Mouse (Mus musculus) heart, embryonic 15.5 days (tissue): ENCODE measurements at regions not wholly inside any gene's neighbourhood (a gene's known extent, or its start where the extent isn't known, plus 50 kb on each side); places are given as distances from the start of the nearest gene placed in this dataset.

Experiments
- ATAC-seq: fragments of 200-750 bp; cut with Nextera tagmentation; replicated peaks from 2 replicates; pipeline ENCODE4 v1.8.0; 2017; ENCODE audit warnings: low read depth, moderate TSS enrichment; ENCODE audit not compliant: insufficient number of reproducible peaks, insufficient read depth, low FRiP score
- H3K27ac ChIP-seq: fragments of 300-500 bp; sonication (generic); 2 replicates; pipeline ENCODE4 v1.5.1; 2015; ENCODE audit warnings: mild to moderate bottlenecking, inconsistent platforms
- H3K27me3 ChIP-seq: fragments of 300-500 bp; sonication (generic); 2 replicates; pipeline ENCODE4 v1.6.1; 2015; ENCODE audit warnings: inconsistent platforms
- H3K36me3 ChIP-seq: fragments of 300-500 bp; sonication (generic); 2 replicates; pipeline ENCODE4 v1.6.1; 2015; ENCODE audit warnings: mild to moderate bottlenecking, inconsistent platforms
- H3K4me1 ChIP-seq: fragments of 300-500 bp; sonication (generic); replicated peaks from 2 replicates; pipeline ENCODE4 v1.6.1; 2015; ENCODE audit warnings: inconsistent platforms
- H3K4me2 ChIP-seq: fragments of 300-500 bp; sonication (generic); 2 replicates; pipeline ENCODE4 v1.6.1; 2015; ENCODE audit warnings: inconsistent platforms, mild to moderate bottlenecking, moderate library complexity
- H3K4me3 ChIP-seq: fragments of 300-500 bp; sonication (generic); 2 replicates; pipeline ENCODE4 v1.5.1; 2015; ENCODE audit warnings: mild to moderate bottlenecking, inconsistent platforms
- H3K9ac ChIP-seq: fragments of 300-500 bp; sonication (generic); 2 replicates; pipeline ENCODE4 v1.6.1; 2015; ENCODE audit warnings: mild to moderate bottlenecking, inconsistent platforms
- H3K9me3 ChIP-seq: fragments of 300-500 bp; sonication (generic); replicated peaks from 2 replicates; pipeline ENCODE4 v1.6.1; 2016; ENCODE audit warnings: inconsistent platforms
- WGBS: fragments of 180-500 bp; shearing (Covaris S2); methylation state at CpG from one replicate; pipeline ENCODE4 v1.1.7; 2015; ENCODE audit warnings: mixed read lengths; 5-methylcytosine and 5-hydroxymethylcytosine counted together

DNA sequence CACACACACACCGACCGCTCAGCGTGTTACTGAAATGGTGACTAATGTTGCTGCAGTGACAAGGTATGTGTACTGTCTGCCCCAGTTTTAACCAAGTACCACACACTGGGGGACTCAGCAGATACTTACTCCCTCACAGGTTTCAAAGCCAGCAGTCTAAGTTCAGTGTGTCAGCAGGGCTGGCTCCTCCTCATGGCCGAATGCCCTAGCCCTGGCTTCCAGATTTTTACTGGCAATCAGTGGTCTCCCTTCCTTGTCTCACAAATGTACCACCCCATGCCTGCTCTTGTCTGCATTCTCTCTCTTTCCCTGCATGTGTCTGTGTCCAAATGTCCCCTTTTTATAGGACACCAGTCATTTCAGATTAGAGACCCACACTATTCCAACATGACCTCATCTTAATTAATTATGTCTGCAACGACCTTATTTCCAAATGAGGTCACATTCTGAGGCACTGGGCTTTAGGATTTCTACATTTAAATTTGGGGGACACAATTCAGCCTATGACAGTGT is 114.7 kb downstream of the Uri1 start:
- Histone ChIP-seq H3K4me3 (no peak overlapping the region), H3K27ac (no peak overlapping the region), H3K9ac (no peak overlapping the region), H3K4me2 (no peak overlapping the region), H3K27me3 (no peaks in the 10 kb centered on the region), H3K9me3 (no peaks in the 10 kb centered on the region), H3K4me1 (peaks cover 3% of the 10 kb centered on the region; the same call in 1 of the 2 replicates), H3K36me3 (no peaks in the 10 kb centered on the region)
- no peak for ATAC-seq
- WGBS = 67% methylated on average over 5 of the region's 5 CpGs

DNA sequence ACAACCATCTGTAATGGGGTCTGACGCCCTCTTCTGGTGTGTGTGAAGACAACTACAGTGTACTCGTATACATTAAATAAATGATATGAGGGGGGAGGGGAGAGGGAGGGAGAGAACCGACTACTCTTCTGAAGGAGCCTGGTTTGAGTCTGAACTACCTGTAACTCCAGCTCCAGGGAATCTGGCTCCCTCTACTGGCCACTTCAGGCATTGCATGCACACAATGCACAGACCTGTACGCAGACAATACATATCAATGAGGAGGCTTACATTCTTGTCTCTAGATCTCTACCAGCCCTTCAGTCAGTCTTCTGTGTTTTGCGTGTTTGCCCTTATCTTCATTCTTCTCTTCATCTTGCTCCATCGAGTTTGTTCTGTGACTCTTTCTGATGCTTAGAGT is 120.4 kb upstream of the Zfp536 start:
- Histone ChIP-seq H3K27me3 (no peaks in the 10 kb centered on the region), H3K9ac (no peak overlapping the region), H3K4me3 (no peak overlapping the region), H3K27ac (no peak overlapping the region), H3K4me1 (no peaks in the 10 kb centered on the region), H3K36me3 (no peaks in the 10 kb centered on the region), H3K9me3 (no peaks in the 10 kb centered on the region), H3K4me2 (no peak overlapping the region)
- WGBS = 78% methylated on average over 6 of the region's 6 CpGs
- no peak for ATAC-seq

DNA sequence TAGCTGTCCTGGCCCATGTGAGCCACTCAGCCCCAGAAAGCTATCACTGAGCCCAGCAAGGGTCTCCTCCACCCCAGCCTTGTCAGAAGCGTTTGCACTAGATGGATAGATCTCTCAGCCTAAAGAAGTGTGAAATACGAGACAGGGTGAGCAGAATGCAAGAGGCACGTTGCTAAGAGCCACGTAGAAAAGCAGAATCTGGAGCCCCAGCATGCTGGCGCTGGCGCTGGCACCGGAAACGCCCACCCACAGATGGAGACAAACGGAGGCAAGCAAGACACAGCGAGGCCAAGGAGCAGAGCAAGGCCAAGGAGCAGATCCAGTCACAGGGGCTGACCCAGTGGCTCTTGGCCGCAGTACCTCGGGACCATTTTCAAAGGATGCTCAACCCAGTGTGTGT is 100.9 kb upstream of the Zfp536 start:
- H3K9ac ChIP-seq = no peak overlapping the region
- H3K4me3 ChIP-seq = no peak overlapping the region
- H3K36me3 ChIP-seq = no peaks in the 10 kb centered on the region
- no peak for ATAC-seq
- no peak overlapping the region for H3K27ac ChIP-seq
- peaks cover 8% of the 10 kb centered on the region; the same call in 1 of the 2 replicates for H3K4me1 ChIP-seq
- H3K4me2 ChIP-seq = no peak overlapping the region
- H3K27me3 ChIP-seq = no peaks in the 10 kb centered on the region; the same call in 1 of the 2 replicates
- no peaks in the 10 kb centered on the region for H3K9me3 ChIP-seq
- 65% methylated on average over 12 of the region's 12 CpGs for WGBS

DNA sequence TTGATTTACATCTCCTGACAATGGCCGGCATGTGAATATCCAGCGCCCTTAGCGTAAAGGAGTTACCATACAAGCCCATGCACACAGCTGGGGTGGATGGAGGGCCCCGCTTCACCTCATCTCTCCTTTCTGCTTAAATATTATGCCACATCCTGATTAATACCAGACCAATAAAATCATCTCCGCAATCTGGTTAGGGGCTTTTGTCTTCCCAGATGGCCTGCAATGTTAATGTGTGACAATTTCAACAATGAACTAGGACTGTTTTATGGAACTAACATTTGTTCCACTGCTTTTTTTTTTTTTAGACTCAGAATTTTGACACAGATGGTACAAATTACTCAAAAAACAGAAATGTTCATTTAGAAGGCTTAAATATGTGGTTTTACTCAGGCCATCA is 97.5 kb upstream of the Zfp536 start:
- Histone ChIP-seq H3K36me3 (no peaks in the 10 kb centered on the region), H3K27ac (no peak overlapping the region), H3K4me1 (peaks cover 8% of the 10 kb centered on the region; the same call in 1 of the 2 replicates), H3K9me3 (no peaks in the 10 kb centered on the region), H3K9ac (no peak overlapping the region), H3K27me3 (no peaks in the 10 kb centered on the region; the same call in 1 of the 2 replicates), H3K4me2 (no peak overlapping the region), H3K4me3 (no peak overlapping the region)
- ATAC-seq = no peak
- 88% methylated on average over 5 of the region's 5 CpGs for WGBS

DNA sequence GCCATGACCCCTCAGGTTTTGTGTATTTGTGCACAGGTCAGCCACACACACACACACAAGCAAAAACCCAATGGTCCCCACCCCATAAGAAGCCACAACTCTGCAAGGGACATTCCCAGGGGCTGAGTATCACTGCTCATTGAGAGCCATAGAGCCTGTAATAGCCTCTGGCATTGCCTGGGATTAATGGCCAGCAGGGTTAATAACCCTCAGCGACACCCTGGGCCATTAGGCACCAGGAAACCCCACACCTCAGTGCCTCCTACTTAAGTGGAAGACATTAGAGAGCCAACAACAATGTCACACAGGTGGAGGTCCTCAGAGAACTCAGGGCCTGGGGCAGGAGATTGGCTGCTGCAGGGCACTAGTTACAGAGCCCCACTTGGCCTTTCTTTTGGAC is 93.0 kb upstream of the Zfp536 start:
- Histone ChIP-seq H3K9me3 (no peaks in the 10 kb centered on the region), H3K36me3 (no peaks in the 10 kb centered on the region), H3K4me1 (no peaks in the 10 kb centered on the region), H3K4me3 (no peak overlapping the region), H3K9ac (no peak overlapping the region), H3K4me2 (no peak overlapping the region), H3K27ac (no peak overlapping the region), H3K27me3 (no peaks in the 10 kb centered on the region; the same call in 1 of the 2 replicates)
- WGBS = 50% methylated on average over 1 of the region's 1 CpGs
- no peak for ATAC-seq

DNA sequence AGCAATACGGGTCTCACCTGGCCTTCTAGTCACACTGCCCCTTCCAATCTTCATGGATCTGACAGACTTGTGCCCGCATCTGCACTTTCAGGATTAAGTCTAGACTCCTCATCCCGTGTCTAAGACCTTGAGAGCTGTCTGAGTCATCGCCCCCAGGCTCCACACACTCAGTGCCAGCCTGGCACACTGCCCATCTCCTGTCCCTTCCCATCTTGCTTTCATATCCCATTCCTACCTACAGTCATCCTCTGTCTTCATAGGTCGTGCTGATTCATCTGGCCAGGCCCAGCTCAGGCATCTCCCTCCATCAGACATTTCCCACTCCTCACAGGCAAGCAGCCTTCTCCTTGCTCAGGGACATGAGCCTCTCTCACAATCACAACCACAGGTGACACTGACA is 78.0 kb upstream of the Zfp536 start:
- no peaks in the 10 kb centered on the region for H3K9me3 ChIP-seq
- H3K36me3 ChIP-seq = no peaks in the 10 kb centered on the region
- ATAC-seq = 0 out of 2 replicates have a peak, but pooled peaks have one; percentile 22
- H3K4me3 ChIP-seq = no peak overlapping the region
- H3K9ac ChIP-seq = no peak overlapping the region
- H3K27ac ChIP-seq = no peak overlapping the region
- no peaks in the 10 kb centered on the region for H3K27me3 ChIP-seq
- no peaks in the 10 kb centered on the region for H3K4me1 ChIP-seq
- no peak overlapping the region for H3K4me2 ChIP-seq
- 74% methylated on average over 5 of the region's 5 CpGs for WGBS

DNA sequence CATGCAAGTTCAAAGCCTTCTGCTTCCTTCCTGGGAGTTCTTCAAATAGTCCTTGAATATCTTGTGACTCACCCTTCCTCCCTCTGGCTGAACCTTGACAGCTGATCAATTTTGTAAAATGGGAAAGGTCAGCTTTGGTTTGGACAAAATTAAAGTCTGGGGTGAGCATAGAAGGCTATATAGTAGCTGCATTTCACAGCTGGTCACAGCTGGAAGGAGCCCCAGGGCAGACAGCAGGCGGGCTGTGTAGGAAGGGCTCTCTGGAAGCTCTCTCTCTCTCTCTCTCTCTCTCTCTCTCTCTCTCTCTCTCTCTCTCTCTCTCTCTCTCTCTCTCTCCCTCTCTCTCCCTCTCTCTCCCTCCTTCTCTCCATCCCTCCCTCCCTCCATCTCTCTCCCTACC is 71.8 kb upstream of the Zfp536 start:
- no peaks in the 10 kb centered on the region for H3K27me3 ChIP-seq
- no peak overlapping the region for H3K4me2 ChIP-seq
- no peak overlapping the region for H3K9ac ChIP-seq
- peaks cover 12% of the 10 kb centered on the region; the same call in 1 of the 2 replicates for H3K4me1 ChIP-seq
- WGBS = 65% methylated on average over 1 of the region's 1 CpGs
- H3K27ac ChIP-seq = no peak overlapping the region
- no peaks in the 10 kb centered on the region for H3K36me3 ChIP-seq
- H3K4me3 ChIP-seq = no peak overlapping the region
- ATAC-seq = no peak
- H3K9me3 ChIP-seq = no peaks in the 10 kb centered on the region

DNA sequence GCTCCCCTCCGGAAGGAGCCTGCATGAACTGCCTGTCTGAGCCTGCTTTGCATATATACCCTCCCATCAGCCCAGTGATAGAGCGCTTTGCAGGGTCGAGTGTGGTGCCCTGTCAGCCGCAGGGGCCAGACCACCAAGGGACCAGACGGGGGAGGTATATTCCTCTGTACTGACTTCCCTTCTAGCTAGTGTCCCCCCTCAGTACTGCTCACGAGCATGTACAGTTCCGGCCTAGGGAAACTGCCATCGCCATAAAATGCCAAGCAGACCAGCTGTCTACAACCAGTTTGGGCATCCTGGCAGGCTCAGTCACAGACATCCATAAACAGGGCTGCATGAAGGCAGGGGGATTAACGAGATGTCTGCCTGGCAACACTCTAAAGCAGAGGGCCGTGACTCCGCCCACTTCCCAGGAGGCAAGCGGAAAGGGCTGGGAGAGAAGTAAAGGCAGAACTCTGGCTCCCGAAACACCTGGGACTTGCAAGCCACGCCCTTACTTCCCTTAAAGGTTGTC is 68.6 kb upstream of the Zfp536 start:
- Histone ChIP-seq H3K4me1 (peaks cover 27% of the 10 kb centered on the region), H3K36me3 (no peaks in the 10 kb centered on the region), H3K27me3 (no peaks in the 10 kb centered on the region), H3K4me3 (peak overlapping the region; percentile 32), H3K9ac (no peak overlapping the region), H3K9me3 (no peaks in the 10 kb centered on the region), H3K4me2 (peak overlapping the region; percentile 58), H3K27ac (no peak overlapping the region)
- WGBS = 4% methylated on average over 14 of the region's 14 CpGs
- ATAC-seq = no peak

DNA sequence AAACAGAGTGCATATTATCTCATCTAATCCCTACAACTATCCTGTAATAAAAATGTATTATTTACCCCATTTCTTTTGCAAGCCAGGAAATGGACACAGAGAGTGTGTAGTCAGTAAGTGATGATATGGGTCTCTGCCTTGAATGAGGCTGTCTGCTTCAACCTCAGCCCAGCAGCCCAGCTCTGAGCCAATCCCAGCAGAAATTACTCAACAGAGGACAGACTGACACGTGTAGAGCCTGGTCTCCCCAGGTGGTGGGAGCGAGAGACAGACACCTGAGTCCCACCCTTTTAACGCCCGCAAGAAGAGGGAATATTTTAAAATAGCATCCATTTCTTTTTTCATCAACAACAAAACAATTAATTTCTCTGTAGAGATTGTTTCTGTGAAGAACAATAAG is 68.1 kb upstream of the Zfp536 start:
- no peaks in the 10 kb centered on the region for H3K36me3 ChIP-seq
- no peaks in the 10 kb centered on the region for H3K9me3 ChIP-seq
- H3K4me1 ChIP-seq = peaks cover 32% of the 10 kb centered on the region
- no peak overlapping the region for H3K4me3 ChIP-seq
- WGBS = 53% methylated on average over 4 of the region's 4 CpGs
- ATAC-seq = no peak
- no peak overlapping the region for H3K9ac ChIP-seq
- no peaks in the 10 kb centered on the region for H3K27me3 ChIP-seq
- peak overlapping the region; percentile 58; the same call in 1 of the 2 replicates for H3K4me2 ChIP-seq
- H3K27ac ChIP-seq = no peak overlapping the region

DNA sequence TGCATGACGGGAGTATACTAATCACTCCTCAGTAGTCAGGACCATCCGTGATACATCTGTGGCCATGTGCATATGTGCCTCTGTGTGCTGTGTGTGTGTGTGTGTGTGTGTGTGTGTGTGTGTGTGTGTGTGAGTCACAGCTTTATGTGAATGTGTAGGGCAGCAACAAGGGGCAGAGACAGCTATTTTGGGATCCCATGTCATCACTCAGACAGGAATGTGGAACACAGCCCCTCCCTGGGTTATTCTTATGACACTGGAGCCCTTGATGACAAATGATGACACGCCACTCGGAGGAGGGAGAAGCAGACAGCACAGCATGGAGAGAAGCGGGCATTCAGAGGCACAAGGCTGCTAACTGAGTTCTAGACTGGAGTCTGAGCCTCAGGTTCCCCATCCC is 64.4 kb upstream of the Zfp536 start:
- no peak overlapping the region for H3K4me3 ChIP-seq
- no peaks in the 10 kb centered on the region for H3K9me3 ChIP-seq
- H3K27me3 ChIP-seq = no peaks in the 10 kb centered on the region
- no peaks in the 10 kb centered on the region for H3K36me3 ChIP-seq
- H3K4me1 ChIP-seq = peaks cover 32% of the 10 kb centered on the region
- no peak overlapping the region for H3K4me2 ChIP-seq
- 24% methylated on average over 5 of the region's 5 CpGs for WGBS
- no peak overlapping the region for H3K9ac ChIP-seq
- ATAC-seq = peak; percentile 70
- H3K27ac ChIP-seq = peak overlapping the region; percentile 78

DNA sequence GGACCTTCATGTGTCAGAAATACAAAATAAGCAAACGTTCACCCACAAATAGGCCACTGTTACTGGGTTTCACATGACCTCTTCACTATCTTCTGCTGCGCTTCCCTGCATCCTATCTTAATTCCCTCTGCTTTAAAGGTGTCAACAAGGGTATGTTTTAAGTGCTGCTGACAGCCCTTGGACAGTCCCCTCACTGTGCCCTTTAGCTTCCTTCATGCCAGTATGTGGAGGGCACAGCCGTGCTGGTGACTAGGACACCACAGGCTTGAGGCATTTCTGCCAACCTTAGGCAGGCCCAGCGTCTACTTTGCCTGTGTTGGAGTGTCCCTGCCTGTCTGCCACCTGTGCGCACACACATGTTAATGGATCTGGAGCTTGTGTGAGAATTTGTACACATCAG is 63.9 kb upstream of the Zfp536 start:
- Histone ChIP-seq H3K27me3 (no peaks in the 10 kb centered on the region), H3K27ac (peak overlapping the region; percentile 78), H3K9ac (no peak overlapping the region), H3K36me3 (no peaks in the 10 kb centered on the region), H3K9me3 (no peaks in the 10 kb centered on the region), H3K4me3 (no peak overlapping the region), H3K4me2 (no peak overlapping the region), H3K4me1 (peaks cover 29% of the 10 kb centered on the region)
- WGBS = 49% methylated on average over 5 of the region's 5 CpGs
- peak; percentile 77 for ATAC-seq

DNA sequence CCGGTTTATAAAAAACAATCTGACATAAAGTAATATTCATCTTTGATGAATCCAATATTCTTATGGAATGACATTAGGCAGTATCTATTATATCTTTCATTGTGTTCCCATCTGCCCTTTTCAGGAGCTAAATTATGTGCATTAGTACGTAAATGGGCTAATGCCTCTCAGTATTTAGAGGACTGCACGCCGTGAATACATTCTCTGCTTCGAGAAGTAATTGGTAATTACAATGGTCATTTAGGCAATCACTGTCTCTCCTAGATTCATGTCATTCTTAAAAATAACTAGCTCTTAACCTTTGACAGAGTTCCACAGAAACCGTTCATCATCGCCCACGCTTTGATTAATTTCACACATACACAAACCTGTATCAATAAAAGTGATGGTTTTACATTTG is 60.0 kb upstream of the Zfp536 start:
- Histone ChIP-seq H3K27me3 (no peaks in the 10 kb centered on the region), H3K4me2 (no peak overlapping the region)
- no peak for ATAC-seq

More for the DNA sequence above, 60.0 kb upstream of the Zfp536 start:
- Histone ChIP-seq H3K9me3 (no peaks in the 10 kb centered on the region), H3K27ac (no peak overlapping the region), H3K9ac (no peak overlapping the region), H3K4me1 (peaks cover 22% of the 10 kb centered on the region), H3K36me3 (no peaks in the 10 kb centered on the region), H3K4me3 (no peak overlapping the region)
- 89% methylated on average over 8 of the region's 8 CpGs for WGBS
